9 mouse cellular contexts compared by ENCODE assay signal in the genomic region with DNA sequence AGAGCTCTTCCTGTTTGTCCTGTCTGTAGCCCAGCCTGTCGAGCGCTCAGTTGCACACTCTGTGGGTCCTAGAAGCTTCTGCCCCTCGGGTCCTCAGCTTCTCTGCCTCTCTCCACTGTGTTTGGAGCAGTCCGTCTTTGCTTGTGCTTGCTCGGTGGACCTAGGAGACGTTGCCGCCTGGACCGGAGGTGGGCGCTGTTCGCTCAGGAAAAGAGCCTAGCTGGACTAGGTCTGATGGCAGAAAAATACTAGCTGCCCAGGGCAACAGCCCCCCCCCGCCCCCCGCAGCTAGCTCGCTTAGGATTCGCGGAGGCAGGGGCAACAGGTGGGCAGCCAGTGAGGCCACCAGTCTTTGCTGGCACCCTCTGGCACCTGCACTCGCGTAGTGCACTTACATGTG. TPM values are rescaled to one million over a fixed set of nuclear protein-coding genes. Genes with fewer than 3 reads are reported as not detected.
DNase-seq lines count a peak whose midpoint lies in the region; ATAC-seq lines count a peak whose summit lies in the region.
"Had no signal": no experiment of that assay in that cellular context is flagged by ENCODE, and none has a peak within 500 bp of the region (broad histone marks: within the 10 kb centered on the region; RNA-seq: fewer than 3 reads in every experiment).

No protein-coding gene starts in this region.

- peaks cover 66% of the 10 kb centered on the region for H3K27me3 ChIP-seq in forebrain, embryonic 12.5 days
- H3K27me3 ChIP-seq in neural tube, embryonic 12.5 days (replicated peaks), result peaks cover 53% of the 10 kb centered on the region

- H3K4me2 ChIP-seq in forebrain, embryonic 12.5 days, result peak overlapping the region; percentile 59
- H3K4me2 ChIP-seq in neural tube, embryonic 12.5 days (replicated peaks), result peak overlapping the region; percentile 64

- H3K9me3 ChIP-seq in forebrain, embryonic 12.5 days, result no peaks in the 10 kb centered on the region
- H3K9me3 ChIP-seq in neural tube, embryonic 12.5 days, result no peaks in the 10 kb centered on the region

- DNase-seq in ES-CJ7 (ENCODE audit: low read depth, low spot score), result peak; percentile 78
- peak; percentile 21 to 52 for DNase-seq in adrenal gland, postnatal 36 days
- DNase-seq in kidney, adult 11 months, result peak; percentile 24
- DNase-seq in left cerebral cortex, postnatal 10 days (ENCODE audit: extremely low spot score in 1 of 2, low spot score in 2 of 2), result peak; percentile 78 to 80
- no peak for DNase-seq in gastrocnemius, adult 18-20 months (ENCODE audit: low spot score)

- no peak overlapping the region for H3K27ac ChIP-seq in forebrain, embryonic 12.5 days
- H3K27ac ChIP-seq in neural tube, embryonic 12.5 days, result no peak overlapping the region
- H3K27ac ChIP-seq: macrophage had no signal

- intact Hi-C loops in left cerebral cortex, postnatal 10 days (cut with DNase I), result loop anchor here (5.0 to 10.0 kb wide), 4 partner anchors 74 to 739 kb away; no protein-coding TSS in a partner anchor

- 0 out of 2 replicates have a peak overlapping the region, but pooled peaks have one; percentile 17 for H3K9ac ChIP-seq in forebrain, embryonic 12.5 days
- peak overlapping the region; percentile 40 for H3K9ac ChIP-seq in neural tube, embryonic 12.5 days

- peak overlapping the region; percentile 36 for H3K4me3 ChIP-seq in forebrain, embryonic 12.5 days (replicated peaks)
- H3K4me3 ChIP-seq in neural tube, embryonic 12.5 days, result peak overlapping the region; percentile 31

- no peaks in the 10 kb centered on the region for H3K36me3 ChIP-seq in forebrain, embryonic 12.5 days (replicated peaks)
- H3K36me3 ChIP-seq in neural tube, embryonic 12.5 days, result no peaks in the 10 kb centered on the region

- H3K4me1 ChIP-seq in forebrain, embryonic 12.5 days, result peaks cover 37% of the 10 kb centered on the region
- H3K4me1 ChIP-seq in neural tube, embryonic 12.5 days, result peaks cover 23% of the 10 kb centered on the region

- ATAC-seq in forebrain, embryonic 12.5 days (ENCODE audit: low FRiP score), result peak; percentile 34
- peak; percentile 30; the same call in 1 of the 2 replicates for ATAC-seq in neural tube, embryonic 12.5 days (ENCODE audit: low FRiP score, low read depth)
- ATAC-seq in activated CD4-positive, CD25-positive, alpha-beta regulatory T cell, adult 4 months, result no peak

- 2% methylated on average over 17 of the region's 17 CpGs for WGBS in forebrain, embryonic 12.5 days
- WGBS in neural tube, embryonic 12.5 days, result 1% methylated on average over 17 of the region's 17 CpGs

RNA-seq across cellular contexts. Expression of a gene that starts 3.2 kb away (rescaled TPM):
- under 1 TPM; 0.17 to 0.30 TPM for total RNA-seq in adrenal gland, postnatal 36 days (2021)
- 0.90 and 1.5 TPM in 2 replicates for polyA plus RNA-seq in forebrain, embryonic 12.5 days (2016; fragmentation: Nextera tagmentation; extraction: Ambion mirVana)
- total RNA-seq in left cerebral cortex, postnatal 10 days (2021), result 10 to 100 TPM; 48.2 to 49.7 TPM
- 2.0 and 2.4 TPM in 2 replicates for polyA plus RNA-seq in neural tube, embryonic 12.5 days (2016; fragmentation: Nextera tagmentation; extraction: Ambion mirVana)
- total RNA-seq in gastrocnemius, adult 18-20 months (2021), result not detected
- not detected for polyA plus RNA-seq in activated CD4-positive, CD25-positive, alpha-beta regulatory T cell, adult 4 months (2017; shearing (Covaris generic))
- polyA plus RNA-seq: macrophage had no signal

Comparison
In these comparisons a context has a peak if more than half of its experiments do, and no peak if none do; other contexts are left out.
1. RNA of a gene that starts 3.2 kb away (total RNA-seq): 48.2 to 49.7 TPM in left cerebral cortex, postnatal 10 days; 0.17 to 0.30 TPM in adrenal gland, postnatal 36 days and not detected in gastrocnemius, adult 18-20 months; every median in the first group is over 10 times any median in the second.